Mouse (Mus musculus) lung, postnatal 36 days (tissue): ENCODE measurements around the gene Cux2.

ENCODE experiments used
- DNase-seq: peaks from one replicate; pipeline ENCODE4 v3.0.0; 2022; ENCODE audit warnings: mixed read lengths

Cux2 gene

GRCm38 (mm10) chr5:122015149-122015548, 34.8 kb downstream of the Cux2 start:
- DNase-seq = no peak

- DNase-seq = no peak
Measured at GRCm38 (mm10) chr5:122014671-122015070, 35.2 kb downstream of the Cux2 start.

- no peak for DNase-seq
Measured at GRCm38 (mm10) chr5:122011289-122011688, 38.6 kb downstream of the Cux2 start.

GRCm38 (mm10) chr5:122007946-122008441, 41.9 kb downstream of the Cux2 start:
- no peak for DNase-seq

GRCm38 (mm10) chr5:122003460-122003859, 46.4 kb downstream of the Cux2 start:
- DNase-seq = no peak

- DNase-seq = no peak
Measured at GRCm38 (mm10) chr5:122002148-122002547, 47.8 kb downstream of the Cux2 start.

- DNase-seq = no peak
Measured at GRCm38 (mm10) chr5:122001311-122001710, 48.6 kb downstream of the Cux2 start.

GRCm38 (mm10) chr5:122000381-122000780, 49.5 kb downstream of the Cux2 start:
- DNase-seq = no peak

GRCm38 (mm10) chr5:121998981-121999795, 50.7 kb downstream of the Cux2 start:
- DNase-seq = peak; percentile 85

- no peak for DNase-seq
Measured at GRCm38 (mm10) chr5:121998281-121998680, 51.6 kb downstream of the Cux2 start.

GRCm38 (mm10) chr5:121996701-121997100, 53.2 kb downstream of the Cux2 start:
- DNase-seq = no peak

GRCm38 (mm10) chr5:121994808-121995207, 55.1 kb downstream of the Cux2 start:
- no peak for DNase-seq

- DNase-seq = no peak
Measured at GRCm38 (mm10) chr5:121991914-121992313, 58.0 kb downstream of the Cux2 start.

GRCm38 (mm10) chr5:121985855-121986254, 64.0 kb downstream of the Cux2 start:
- DNase-seq = no peak

- DNase-seq = peak; percentile 13
Measured at GRCm38 (mm10) chr5:121981650-121982131, 68.2 kb downstream of the Cux2 start.

GRCm38 (mm10) chr5:121976331-121976730, 73.6 kb downstream of the Cux2 start:
- DNase-seq = no peak

GRCm38 (mm10) chr5:121973541-121973940, 76.4 kb downstream of the Cux2 start:
- no peak for DNase-seq

- no peak for DNase-seq
Measured at GRCm38 (mm10) chr5:121972680-121973192, 77.2 kb downstream of the Cux2 start.

- no peak for DNase-seq
Measured at GRCm38 (mm10) chr5:121968999-121969398, 80.9 kb downstream of the Cux2 start.

- no peak for DNase-seq
Measured at GRCm38 (mm10) chr5:121968416-121968815, 81.5 kb downstream of the Cux2 start.

GRCm38 (mm10) chr5:121967520-121967919, 82.4 kb downstream of the Cux2 start:
- DNase-seq = no peak

- peak; percentile 34 for DNase-seq
Measured at GRCm38 (mm10) chr5:121966940-121967339, 83.0 kb downstream of the Cux2 start.

GRCm38 (mm10) chr5:121962974-121963373, 86.9 kb downstream of the Cux2 start:
- no peak for DNase-seq

GRCm38 (mm10) chr5:121962359-121962758, 87.5 kb downstream of the Cux2 start:
- DNase-seq = no peak
